Mouse (Mus musculus) right cerebral cortex, adult 2 months (tissue): ENCODE measurements around the gene Sinhcaf.
"Not testable (repeated sequence)": the region's sequence is repeated elsewhere in the genome, so short reads cannot be mapped to it uniquely, and the experiment has no call there.

Source experiments
- DNase-seq, 2 experiments: peaks; one replicate each; pipeline ENCODE4 v3.0.0; 2021 to 2022; ENCODE audit warnings: low spot score in 2 of 2

The Sinhcaf gene

GRCm38 (mm10) chr6:148946409-148946742 lies at the start of gene Sinhcaf:
TSS of gene Sinhcaf (minus strand) at chr6:148946467.
- peak; percentile 97 to 98 for DNase-seq

- no peak for DNase-seq
These were observed 48.2 kb upstream of the Sinhcaf start for GRCm38 (mm10) chr6:148994327-148994999.

- no peak for DNase-seq
These were observed 47.1 kb upstream of the Sinhcaf start for GRCm38 (mm10) chr6:148993117-148994077.

GRCm38 (mm10) chr6:148992373-148993116 lies 46.3 kb upstream of the Sinhcaf start:
- no peak for DNase-seq

- no peak for DNase-seq
These were observed 45.5 kb upstream of the Sinhcaf start for GRCm38 (mm10) chr6:148991660-148992372.

- DNase-seq = not testable (repeated sequence)
These were observed 43.7 kb upstream of the Sinhcaf start for GRCm38 (mm10) chr6:148989792-148990491.

GRCm38 (mm10) chr6:148986003-148986402 lies 39.7 kb upstream of the Sinhcaf start:
- no peak for DNase-seq

GRCm38 (mm10) chr6:148980495-148980894 lies 34.2 kb upstream of the Sinhcaf start:
- no peak for DNase-seq

- no peak for DNase-seq
These were observed 28.8 kb upstream of the Sinhcaf start for GRCm38 (mm10) chr6:148975096-148975495.

GRCm38 (mm10) chr6:148972891-148973290 lies 26.6 kb upstream of the Sinhcaf start:
- DNase-seq = no peak

- no peak for DNase-seq
These were observed 26.0 kb upstream of the Sinhcaf start for GRCm38 (mm10) chr6:148972059-148972848.

GRCm38 (mm10) chr6:148971385-148971940 lies 25.2 kb upstream of the Sinhcaf start:
- DNase-seq = no peak

- no peak for DNase-seq
These were observed 15.0 kb upstream of the Sinhcaf start for GRCm38 (mm10) chr6:148961285-148961684.

GRCm38 (mm10) chr6:148959540-148960238 lies 13.4 kb upstream of the Sinhcaf start:
- no peak for DNase-seq

- DNase-seq = no peak
These were observed 12.4 kb upstream of the Sinhcaf start for GRCm38 (mm10) chr6:148958712-148959111.

GRCm38 (mm10) chr6:148957046-148957445 lies 10.8 kb upstream of the Sinhcaf start:
- DNase-seq = no peak

- DNase-seq = no peak
These were observed 9.6 kb upstream of the Sinhcaf start for GRCm38 (mm10) chr6:148955641-148956420.

- no peak for DNase-seq
These were observed 676 bp upstream of the Sinhcaf start for GRCm38 (mm10) chr6:148946881-148947405.
